Mouse (Mus musculus): ENCODE measurements around the gene Prtn3.

The Prtn3 gene

DNA sequence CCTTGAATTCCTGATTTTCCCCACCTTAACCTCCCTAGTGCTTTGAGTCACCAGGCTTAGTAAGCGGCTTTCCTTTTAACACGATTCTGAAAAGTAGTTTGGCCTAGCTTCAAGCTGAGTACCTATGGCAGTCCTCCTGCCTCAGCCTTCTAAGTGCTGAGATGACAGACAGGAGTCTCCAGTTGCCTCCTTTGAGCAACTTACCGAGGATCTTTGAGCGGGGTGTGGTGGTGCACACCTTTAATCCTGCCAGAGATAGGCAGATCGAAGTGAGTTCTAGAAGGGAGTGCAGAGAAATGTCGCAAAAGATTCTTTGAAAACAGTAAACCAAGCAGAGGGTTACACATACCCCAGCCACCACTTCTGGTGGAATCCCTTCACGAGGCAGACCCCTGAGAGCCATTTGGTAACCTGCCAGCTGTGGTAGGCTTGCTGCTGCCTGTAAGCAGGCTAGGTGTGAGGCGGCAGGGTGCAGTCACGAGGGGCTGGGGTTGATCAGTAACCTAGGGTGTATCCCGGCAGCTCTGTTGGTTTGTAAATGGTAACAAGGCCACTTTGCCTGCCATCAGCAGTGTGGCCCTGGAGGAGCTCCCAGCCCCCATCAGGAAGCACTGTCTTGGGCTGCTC is 18.6 kb upstream of the Prtn3 start:
- no peak for DNase-seq (ENCODE audit: low spot score in 2 of 2)

DNA sequence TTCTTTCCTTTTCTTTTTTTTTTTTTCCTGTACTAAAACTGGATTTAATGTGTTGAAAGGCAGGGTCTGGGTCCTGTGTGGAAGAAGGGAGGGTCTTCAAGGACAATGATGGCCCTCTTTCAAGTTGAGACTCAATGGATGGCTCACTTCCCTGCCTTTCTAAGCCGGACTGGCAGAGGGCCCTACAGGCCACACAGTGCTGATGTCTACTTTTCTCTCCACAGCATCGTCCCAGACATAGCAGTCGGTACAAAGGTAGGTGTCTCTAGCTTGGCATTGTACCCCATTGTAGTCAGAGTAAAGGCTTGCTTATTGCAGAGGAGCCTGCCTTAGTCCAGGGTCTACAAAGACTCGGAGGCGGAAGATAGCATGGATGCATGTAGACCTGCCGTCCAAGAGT is 18.0 kb upstream of the Prtn3 start:
- no peak for DNase-seq (ENCODE audit: low spot score in 2 of 2)

DNA sequence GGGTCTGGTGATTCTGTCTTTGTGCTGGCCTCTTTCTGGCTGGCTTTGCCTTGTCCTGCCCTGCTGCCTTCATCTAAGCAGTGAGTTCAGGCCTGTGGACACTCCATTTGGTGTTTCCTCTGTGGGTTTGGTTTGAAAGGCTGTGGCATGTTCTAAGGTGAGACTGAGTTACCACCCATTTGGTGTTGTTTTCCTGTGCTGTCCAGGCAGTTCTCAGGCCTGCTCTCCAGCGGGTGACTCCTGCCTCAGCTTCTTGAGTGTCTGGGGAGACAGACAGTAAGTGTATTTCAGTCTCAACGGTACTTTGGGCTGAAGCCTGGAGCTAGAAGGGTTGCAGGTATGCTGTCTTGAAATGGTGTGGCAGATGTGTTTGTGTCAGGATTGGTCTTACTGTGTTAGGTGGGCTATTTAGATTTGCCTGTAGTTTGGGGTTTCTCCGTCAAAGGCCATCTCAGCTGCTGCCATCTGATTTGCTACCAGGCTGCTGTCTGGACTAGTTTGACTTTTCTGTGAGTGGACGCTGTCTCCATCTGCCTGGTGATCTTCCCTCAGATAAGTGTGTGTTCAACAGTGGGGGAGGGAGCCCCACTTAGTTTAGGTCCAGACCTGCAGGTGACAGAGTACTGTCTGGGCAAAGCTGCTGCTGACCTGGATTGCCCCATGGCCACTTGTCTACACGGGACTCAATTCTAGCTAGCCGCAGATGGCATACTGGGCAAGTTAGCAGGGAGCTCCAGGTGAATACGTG is 17.4 kb upstream of the Prtn3 start:
- DNase-seq (ENCODE audit: low spot score in 2 of 2), result no peak

DNA sequence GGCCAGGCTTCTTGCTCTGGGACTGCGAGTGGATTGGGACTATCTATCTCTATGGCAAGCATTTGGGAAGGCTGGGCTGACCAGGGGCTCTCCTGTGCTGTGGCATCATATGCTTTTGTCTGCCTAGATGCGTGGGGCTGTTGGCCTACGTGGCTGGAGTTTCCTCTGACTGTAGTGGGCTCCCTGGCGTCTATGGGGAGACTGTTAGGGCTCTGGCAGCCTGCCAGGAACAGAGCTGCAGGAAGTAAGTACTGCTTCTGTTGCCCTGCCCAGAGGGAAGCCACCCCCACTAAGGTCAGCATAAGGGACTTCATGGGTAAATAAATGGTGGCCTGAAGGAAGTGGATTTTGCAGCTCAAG is 16.8 kb upstream of the Prtn3 start:
- DNase-seq (ENCODE audit: low spot score in 2 of 2), result no peak

DNA sequence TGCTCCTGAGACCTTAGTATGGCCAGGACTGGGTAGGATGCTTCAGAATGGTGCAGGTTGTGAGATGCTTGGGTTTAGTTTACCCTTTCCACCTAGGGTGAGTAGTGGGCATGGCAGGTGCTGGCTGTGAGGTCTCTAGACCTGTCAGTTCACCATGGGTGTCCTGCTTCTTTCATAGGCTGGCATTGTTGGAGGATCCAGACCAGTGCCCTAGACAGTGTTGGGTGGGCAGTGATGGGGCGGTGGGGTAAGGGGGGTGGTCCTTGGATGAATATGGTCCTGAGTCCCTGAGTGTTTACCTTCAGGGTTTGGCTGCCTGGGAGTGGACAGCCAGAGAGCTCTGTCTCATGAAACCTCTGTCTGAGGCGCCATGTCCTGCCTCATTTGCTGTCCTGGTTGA is 16.4 kb upstream of the Prtn3 start:
- DNase-seq (ENCODE audit: low spot score in 2 of 2), result no peak

DNA sequence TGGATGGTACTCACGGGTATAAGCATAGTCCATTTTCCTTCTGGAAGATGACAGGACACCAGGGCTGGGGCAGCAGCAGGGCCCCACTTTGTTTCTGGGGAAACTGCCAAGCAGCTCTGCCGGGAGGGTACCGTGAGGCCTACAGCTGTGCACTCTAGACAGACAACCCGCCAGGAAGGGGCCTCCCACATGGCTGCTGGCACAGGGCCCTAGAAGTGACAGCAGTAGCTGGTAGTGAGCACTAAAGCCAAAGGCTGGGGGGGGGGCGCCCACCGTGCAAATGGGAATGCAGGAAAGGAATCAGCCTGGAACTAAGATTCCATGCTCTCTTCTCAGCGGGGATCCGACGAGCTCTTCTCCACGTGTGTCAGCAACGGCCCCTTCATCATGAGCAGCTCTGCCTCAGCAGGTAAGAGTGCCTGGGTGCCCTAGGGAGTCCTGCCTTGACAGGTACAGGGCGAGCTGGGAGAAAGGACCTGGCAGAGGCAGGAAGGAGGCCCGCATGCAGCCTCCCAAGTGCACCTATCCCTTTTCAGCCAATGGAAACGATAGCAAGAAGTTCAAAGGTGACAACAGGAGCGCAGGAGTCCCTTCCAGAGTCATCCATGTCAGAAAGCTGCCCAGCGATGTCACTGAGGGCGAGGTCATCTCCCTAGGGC is 15.7 kb upstream of the Prtn3 start:
- DNase-seq (ENCODE audit: low spot score in 2 of 2), result peak; percentile 60 to 68

DNA sequence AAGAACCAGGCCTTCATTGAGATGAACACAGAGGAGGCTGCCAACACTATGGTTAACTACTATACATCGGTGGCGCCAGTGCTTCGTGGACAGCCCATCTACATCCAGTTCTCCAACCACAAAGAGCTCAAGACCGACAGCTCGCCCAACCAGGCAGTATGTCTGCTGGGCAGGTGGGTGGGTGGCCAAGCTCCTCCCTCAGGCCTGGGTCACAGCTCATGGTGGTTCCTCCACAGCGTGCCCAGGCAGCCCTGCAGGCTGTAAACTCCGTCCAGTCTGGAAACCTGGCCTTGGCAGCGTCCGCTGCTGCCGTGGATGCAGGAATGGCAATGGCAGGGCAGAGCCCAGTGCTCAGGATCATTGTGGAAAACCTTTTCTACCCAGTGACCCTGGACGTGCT is 15.2 kb upstream of the Prtn3 start:
- no peak for DNase-seq (ENCODE audit: low spot score in 2 of 2)

DNA sequence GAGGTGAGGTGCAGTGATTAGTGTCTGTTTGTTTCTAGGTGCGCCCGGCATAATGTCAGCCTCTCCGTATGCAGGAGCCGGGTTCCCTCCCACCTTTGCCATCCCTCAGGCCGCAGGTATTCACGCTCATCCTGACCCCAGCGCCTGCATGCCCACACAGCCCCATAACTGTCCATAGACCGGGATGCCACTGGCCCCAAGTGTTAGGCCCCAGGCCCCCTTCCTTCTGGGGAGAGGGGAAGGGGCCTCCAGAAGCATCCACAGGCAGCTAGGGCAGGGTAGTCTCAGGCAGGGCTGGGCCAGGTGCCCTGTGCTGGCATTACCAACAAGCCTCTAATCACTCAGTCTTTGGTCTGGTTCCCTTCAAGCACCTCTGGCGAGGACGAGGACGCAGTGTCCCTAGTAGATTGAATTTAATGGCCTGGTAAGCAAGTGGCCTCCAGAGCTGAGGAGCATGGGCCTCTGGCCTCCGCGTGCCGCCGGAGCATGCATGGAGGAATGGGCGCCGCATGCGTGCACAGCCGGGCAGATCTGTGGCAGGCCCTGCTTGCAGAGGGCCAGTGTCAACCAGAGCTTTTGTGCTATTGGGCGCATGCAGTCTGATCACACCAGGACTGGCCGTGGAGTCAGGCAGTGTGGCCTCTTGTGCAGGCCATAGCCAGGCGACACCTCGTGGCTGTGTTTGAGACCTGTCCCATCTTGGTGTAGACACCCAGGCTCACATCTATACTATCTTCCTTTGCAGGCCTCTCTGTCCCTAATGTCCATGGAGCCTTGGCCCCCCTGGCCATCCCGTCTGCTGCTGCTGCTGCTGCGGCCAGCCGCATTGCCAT is 14.0 kb upstream of the Prtn3 start:
- no peak for DNase-seq (ENCODE audit: low spot score in 2 of 2)

DNA sequence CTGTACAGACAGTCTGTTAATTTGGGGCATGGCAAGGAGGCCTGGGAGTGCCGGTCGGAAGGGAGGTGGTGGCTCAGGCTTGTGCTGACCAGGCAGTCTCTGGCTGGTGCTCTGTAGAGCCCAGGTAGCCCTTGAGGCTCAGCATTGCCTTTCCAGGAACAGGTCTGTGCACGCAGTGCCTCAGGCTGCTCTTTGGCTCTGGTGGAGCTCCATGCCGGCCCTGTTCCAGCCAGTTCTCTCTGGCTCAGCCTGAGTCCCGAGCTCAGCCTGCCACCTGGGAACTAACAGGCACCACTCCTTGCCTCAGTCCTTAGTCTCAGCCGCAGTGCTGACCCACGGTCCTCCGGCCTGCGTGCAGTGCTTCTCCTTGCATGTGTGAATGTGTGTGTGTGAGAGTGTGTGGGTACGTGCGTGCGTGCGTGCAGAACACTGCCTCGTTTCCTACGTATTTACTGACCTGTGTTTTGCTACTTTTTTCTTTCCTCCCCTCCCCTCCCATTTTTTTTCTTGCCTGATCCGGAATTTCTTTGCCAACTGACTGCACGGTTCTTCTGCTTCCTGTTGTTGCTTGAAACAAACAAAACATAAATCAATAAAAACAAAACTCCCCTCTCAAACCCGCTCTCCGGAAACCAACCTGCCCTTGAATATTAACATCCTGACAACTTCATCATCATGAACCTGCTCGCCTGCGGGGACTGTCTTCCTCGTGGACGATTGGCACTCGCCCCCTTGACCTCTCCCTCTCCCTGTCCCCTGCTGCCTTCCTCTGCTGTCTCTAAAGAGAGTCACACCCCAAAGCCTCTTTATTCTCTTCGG is 12.8 kb upstream of the Prtn3 start:
- no peak for DNase-seq (ENCODE audit: low spot score in 2 of 2)

DNA sequence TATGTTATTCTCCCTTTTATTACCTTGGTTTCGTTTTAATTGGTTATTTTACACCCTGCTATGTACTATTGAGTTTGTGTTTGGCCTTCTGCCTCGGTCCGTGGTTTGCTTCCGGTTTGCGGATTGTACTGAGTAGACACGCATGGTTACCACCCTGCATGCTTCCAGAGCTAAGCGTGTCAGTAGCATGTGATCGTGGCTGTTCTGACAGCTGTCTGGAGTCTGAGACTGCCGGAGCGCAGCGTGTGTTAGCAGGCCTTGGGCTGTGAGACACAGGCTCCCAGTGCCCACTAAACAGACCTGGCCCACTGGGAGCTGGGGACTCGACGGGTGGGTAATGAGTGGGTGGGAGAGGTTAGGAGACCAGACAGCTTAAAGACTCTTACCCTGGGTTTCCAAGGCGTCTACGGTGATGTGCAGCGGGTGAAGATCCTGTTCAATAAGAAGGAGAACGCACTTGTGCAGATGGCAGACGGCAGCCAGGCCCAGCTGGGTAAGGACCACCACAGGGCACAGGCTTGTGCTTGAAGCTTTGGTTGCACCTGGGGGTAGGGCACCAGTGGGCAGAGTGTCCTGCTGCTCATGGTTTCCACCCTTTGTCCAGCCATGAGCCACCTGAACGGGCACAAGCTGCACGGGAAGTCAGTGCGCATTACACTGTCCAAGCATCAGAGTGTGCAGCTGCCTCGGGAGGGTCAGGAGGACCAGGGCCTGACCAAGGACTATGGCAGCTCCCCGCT is 12.1 kb upstream of the Prtn3 start:
- DNase-seq (ENCODE audit: low spot score in 2 of 2), result no peak

DNA sequence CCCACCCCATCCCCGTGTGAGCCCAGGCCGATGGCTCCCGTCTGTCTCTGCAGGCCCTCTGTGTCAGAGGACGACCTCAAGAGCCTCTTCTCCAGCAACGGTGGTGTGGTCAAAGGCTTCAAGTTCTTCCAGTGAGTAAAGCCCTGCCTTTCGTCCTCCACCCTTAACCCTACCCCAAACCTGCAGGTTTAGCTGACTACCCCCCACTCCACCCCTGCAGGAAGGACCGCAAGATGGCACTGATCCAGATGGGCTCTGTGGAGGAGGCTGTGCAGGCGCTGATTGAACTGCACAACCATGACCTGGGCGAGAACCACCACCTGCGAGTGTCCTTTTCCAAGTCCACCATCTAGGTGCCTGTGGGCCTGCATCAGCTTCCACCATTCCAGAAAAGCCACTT is 11.4 kb upstream of the Prtn3 start:
- no peak for DNase-seq (ENCODE audit: low spot score in 2 of 2)

DNA sequence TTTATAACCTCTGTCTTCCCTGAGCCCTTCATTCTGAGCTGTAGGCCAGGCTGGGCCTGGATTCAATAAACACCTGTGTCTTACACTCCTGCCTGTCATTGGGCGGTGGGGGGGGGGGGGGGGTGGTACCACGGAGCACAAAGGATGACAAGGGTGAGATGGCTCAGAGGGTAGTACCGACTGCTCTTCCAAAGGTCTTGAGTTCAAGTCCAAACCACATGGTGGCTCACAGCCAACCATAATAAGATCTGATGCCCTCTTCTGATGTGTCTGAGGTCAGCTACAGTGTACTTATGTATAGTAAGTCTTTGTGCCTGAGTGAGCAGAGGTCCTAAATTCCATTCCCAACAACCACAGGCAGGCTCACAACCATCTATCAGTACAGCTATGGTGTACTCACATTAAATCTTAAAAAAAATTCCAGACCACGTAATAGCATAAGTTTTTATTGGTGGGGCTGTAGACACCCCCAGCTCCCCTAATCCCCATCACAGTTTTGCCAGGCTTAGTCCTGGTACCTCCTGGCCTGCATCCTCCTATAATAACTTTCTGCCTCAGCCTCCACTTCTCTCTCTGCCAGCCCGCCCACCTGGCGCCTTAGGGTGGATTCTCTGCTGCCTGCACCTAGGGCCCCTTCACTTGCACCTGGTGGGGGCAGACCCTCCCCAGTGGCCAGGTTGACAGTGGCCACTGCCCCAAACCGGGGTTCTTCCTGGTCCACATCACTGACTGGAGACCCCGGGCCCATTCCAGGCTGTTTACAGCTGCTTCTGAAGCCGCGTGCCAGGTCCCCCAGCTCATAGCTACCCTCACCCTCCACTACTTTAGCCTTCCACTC is 9.7 kb upstream of the Prtn3 start:
- DNase-seq (ENCODE audit: low spot score in 2 of 2), result no peak

DNA sequence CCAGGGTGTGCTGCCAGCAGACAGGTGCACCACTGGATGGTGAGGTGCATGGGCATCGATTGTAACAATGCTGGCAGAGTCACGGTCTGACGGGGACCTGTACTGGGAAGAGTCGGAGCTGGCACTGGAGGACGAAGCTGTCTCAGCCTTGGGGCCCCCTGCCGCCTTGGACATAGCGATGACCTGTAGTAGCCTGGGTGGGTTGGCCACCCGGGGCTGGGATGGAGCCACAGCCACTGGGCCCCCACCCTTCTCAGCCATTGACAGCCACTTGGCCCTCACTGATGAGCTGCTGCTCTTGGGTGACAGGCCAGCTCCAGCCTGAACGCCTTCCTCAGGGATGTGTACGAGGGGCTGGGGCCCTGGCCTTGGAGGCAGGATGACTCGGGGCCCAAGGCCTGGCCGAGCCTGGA is 9.1 kb upstream of the Prtn3 start:
- no peak for DNase-seq (ENCODE audit: low spot score in 2 of 2)

DNA sequence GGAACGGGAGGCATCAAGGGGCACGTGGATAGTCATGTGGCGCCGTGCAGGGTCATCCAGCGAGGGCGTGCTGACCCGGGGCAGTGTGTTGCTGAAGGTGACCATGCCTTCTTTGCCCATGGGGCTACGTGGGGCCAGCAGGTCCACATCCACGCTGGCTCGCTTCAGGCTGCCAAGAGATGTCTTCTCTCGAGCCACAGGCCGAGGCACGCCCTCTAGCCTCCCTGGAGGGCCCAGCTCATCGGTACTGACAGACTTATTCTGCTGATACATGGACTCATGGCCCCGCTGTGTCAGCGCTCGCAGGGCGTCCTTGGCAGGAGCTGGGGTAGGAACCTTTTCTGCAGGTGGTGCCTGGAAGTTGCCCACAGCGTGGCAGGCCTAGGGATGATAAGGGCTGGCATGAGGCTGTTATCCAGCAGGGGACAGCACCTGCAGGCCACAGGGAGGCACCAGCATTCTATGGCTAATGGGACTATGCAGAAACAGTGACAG is 8.4 kb upstream of the Prtn3 start:
- DNase-seq (ENCODE audit: low spot score in 2 of 2), result no peak

DNA sequence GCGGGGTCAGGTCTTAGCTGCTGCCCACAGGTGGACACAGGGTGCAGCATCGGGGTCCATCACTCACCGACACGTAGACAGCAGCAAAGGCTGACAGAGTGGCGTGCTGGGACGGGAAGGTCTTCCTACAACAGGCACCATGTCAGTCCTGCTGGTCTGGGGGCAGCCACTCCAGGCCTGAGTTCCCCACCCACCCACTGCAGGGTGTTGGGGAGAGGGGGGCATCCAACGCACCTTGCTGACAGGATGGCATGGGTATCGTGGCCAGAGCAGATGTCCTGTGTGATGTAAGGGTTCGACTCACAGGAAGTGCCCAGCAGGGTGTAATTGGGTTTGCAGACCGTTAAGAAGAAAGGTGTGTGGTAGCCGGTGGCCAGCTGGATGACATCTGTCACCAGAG is 7.7 kb upstream of the Prtn3 start:
- DNase-seq (ENCODE audit: low spot score in 2 of 2), result no peak

DNA sequence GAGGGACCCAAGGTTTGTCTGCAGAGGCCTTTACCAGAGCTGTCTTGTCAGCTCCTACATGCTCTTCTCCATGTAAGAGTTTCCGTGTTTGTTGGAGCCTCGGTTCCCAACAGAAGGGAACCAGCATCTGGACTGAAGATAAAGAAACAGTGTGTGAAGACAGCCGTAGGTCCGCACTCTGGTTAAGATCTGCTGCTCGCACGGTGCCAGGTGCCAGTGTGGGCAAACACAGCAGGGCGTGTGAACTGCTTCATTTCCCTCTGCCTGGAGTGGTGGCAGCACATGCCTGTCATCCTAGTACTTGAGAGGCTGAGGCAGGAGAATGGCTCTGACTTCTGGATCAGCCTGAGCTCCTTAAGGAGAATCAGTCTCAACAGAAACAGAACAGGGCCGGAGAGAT is 2.4 kb upstream of the Prtn3 start:
- DNase-seq (ENCODE audit: low spot score in 2 of 2), result no peak

DNA sequence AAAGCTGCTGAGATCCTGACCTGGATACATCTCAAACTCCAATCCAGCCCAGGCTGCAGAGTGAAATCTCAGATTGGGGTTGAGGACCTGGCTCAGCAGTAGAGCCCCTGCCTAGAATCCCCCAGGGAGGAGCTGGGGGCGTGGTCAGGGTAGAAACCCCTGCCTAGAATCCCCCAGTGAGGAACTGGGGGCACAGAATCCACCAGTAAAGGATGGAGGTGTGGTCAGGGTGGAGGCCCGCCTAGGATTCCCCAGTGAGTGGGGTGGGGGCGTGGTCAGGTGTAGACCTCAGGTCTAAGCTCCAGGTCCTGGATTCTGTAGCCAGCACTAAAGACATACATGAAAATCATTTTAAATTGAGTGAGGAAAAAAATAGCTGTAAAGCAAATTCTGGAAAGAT is 1.4 kb upstream of the Prtn3 start:
- no peak for DNase-seq (ENCODE audit: low spot score in 2 of 2)

DNA sequence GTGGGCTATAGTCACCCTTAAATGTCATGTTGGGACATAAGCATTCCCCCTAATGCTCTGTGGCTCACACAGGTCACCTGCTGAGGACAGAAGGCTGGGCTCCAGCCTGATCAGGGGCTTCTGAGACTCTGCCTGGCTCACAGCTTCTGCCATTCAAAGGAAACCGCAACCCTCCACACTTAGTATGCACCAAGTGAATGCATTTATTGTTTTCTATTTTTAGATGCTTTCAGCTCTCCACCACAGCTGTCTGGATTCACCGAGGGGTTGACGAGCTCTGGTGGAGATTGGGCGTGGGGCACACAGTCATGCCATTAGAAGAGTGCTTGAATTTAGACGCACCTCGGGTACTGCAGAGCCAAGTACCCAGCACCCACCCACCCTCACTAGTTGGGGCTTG is 963 bp upstream of the Prtn3 start:
- DNase-seq (ENCODE audit: low spot score in 2 of 2), result no peak

DNA sequence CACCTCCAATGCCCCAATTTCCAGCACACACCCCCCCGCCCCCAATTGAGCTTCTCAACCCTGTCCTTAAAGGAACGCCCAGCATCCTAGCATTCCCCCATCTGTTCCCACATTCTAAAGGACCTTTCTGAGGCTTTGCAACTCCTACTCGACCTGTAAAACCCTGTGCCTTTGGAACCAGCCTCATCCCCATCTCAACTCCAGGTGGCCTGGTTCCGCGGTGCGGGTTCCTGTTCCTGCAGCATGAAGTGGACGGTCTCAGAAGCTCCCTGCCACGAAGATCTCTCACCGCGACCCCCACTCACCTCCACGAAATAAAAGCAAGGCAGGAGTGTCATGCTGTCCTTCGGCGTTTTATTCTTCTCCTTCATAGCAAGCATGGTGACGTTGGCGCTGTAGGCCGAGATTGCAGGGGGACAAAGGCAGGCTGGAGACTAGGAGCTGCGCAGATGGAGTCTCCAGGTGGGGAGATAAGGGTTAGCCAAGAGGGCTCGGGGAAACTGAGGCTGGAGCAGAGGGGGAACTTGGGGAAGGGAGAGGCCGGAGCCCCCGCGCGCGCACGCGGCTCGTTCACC is 474 bp upstream of the Prtn3 start:
- DNase-seq (ENCODE audit: low spot score in 2 of 2), result no peak
